Mouse (Mus musculus) midbrain, postnatal 0 days (tissue): Measurements from ENCODE around the gene Vsig10. TPM values are rescaled to one million over a fixed set of nuclear protein-coding genes. Genes with fewer than 3 reads are reported as not detected.
"Not testable (repeated sequence)": the region's sequence is repeated elsewhere in the genome, so short reads cannot be mapped to it uniquely, and the experiment has no call there.

Experiments used
- ATAC-seq: fragments of 200-750 bp; cut with Nextera tagmentation; 2 replicates; pipeline ENCODE4 v1.8.0; 2017; ENCODE audit warnings: moderate number of reproducible peaks, mild to moderate bottlenecking, moderate TSS enrichment, moderate library complexity; ENCODE audit not compliant: low FRiP score
- DNase-seq: peaks from one replicate; pipeline ENCODE4 v3.0.0-alpha.2; 2015; ENCODE audit warnings: low spot score
- H3K27ac ChIP-seq: fragments of 300-500 bp; sonication (generic); 2 replicates; pipeline ENCODE4 v1.5.1; 2014; ENCODE audit warnings: low read depth, mild to moderate bottlenecking, low read length, mixed read lengths
- H3K27me3 ChIP-seq: fragments of 300-500 bp; sonication (generic); 2 replicates; pipeline ENCODE4 v1.6.1; 2014; ENCODE audit warnings: low read length, control low read depth, mixed read lengths; ENCODE audit not compliant: insufficient read depth
- H3K36me3 ChIP-seq: fragments of 300-500 bp; sonication (generic); 2 replicates; pipeline ENCODE4 v1.6.1; 2014; ENCODE audit warnings: low read length, control low read depth, mixed read lengths; ENCODE audit not compliant: insufficient read depth
- H3K4me1 ChIP-seq: fragments of 300-500 bp; sonication (generic); 2 replicates; pipeline ENCODE4 v1.6.1; 2014; ENCODE audit warnings: mild to moderate bottlenecking, control low read depth, antibody characterized with exemption, low read length, mixed read lengths; ENCODE audit not compliant: insufficient read depth
- H3K4me2 ChIP-seq: fragments of 300-500 bp; sonication (generic); 2 replicates; pipeline ENCODE4 v1.6.1; 2014; ENCODE audit warnings: low read depth, mild to moderate bottlenecking, low read length, mixed read lengths; ENCODE audit not compliant: poor library complexity, severe bottlenecking
- H3K4me3 ChIP-seq: fragments of 300-500 bp; sonication (generic); 2 replicates; pipeline ENCODE4 v1.5.1; 2014; ENCODE audit warnings: low read depth, mild to moderate bottlenecking, low read length, moderate library complexity
- H3K9ac ChIP-seq: fragments of 300-500 bp; sonication (generic); replicated peaks from 2 replicates; pipeline ENCODE4 v1.6.1; 2014; ENCODE audit warnings: mild to moderate bottlenecking, low read length, moderate library complexity, mixed read lengths; ENCODE audit not compliant: poor library complexity, severe bottlenecking
- H3K9me3 ChIP-seq: fragments of 300-500 bp; sonication (generic); 2 replicates; pipeline ENCODE4 v1.6.1; 2016; ENCODE audit warnings: low read length, control low read depth
- CTCF ChIP-seq: IDR thresholded peaks from 2 replicates; pipeline ENCODE4 v1.5.1; 2016; ENCODE audit warnings: antibody characterized with exemption, mild to moderate bottlenecking
- WGBS: fragments of 180-500 bp; shearing (Covaris S2); extraction: QIAGEN DNeasy Blood & Tissue Kit; methylation state at CpG from one replicate; pipeline ENCODE4 v1.1.7; 2014; 5-methylcytosine and 5-hydroxymethylcytosine counted together
- polyA plus RNA-seq: library from polyadenylated mRNA; unstranded; fragments of >200 nt; fragmentation: Nextera tagmentation; extraction: Ambion mirVana; gene quantifications from 2 replicates; pipeline ENCODE4 v1.2.1, GENCODE M21; 2015
- total RNA-seq: library from RNA; depleted of rRNA; stranded (reverse); fragments of >200 nt; gene quantifications from 2 replicates; pipeline ENCODE4 v1.2.3, GENCODE M21; 2014

Gene Vsig10
- total and polyA plus RNA-seq, 2 experiments from 2014 or later: 1.5 to 7.1 TPM

DNA sequence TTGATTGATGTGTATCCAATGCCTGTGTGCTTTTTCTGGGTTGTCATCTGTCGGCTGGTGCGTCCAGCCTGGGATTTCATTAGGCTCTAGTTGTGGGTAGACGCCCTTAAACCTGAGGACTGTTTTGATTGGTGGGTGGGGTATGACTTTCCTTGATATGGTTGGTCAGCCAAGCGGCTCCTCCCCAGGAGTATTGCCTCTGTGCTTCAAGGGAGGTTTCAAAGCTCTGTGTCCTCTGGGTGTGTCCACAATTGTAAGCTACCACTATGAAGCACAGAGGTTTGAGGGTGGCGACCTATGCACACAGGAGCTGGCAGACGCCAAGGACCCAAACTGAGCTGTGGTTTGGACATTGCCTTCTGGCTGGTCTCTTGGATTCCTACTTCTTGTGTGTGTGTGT is 26.3 kb upstream of the Vsig10 start:
- no peak for ATAC-seq
- Histone ChIP-seq H3K27ac (no peak overlapping the region), H3K4me2 (no peak overlapping the region), H3K27me3 (no peaks in the 10 kb centered on the region), H3K36me3 (no peaks in the 10 kb centered on the region), H3K9ac (no peak overlapping the region), H3K4me1 (0 out of 2 replicates have a peak, but pooled peaks cover 5% of the 10 kb centered on the region), H3K9me3 (no peaks in the 10 kb centered on the region), H3K4me3 (no peak overlapping the region)
- 77% methylated on average over 6 of the region's 6 CpGs for WGBS
- no peak for TF ChIP-seq CTCF
- no peak for DNase-seq

DNA sequence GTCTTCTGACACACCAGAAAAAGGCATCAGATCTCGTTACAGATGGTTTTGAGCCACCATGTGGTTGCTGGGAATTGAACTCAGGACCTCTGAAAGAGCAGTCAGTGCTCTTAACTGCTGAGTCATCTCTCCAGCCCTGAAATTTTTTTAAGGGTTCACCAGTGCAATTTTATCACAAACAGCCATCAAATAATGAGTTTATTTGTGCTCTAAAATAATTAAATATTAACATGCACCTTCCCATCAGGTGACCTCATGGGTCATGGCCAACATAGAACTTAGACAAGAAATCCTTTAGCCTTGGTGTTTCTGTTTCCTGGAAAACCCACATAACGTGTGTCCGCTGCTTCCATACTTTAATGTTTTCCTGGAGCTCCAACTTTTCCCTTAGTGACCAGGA is 25.1 kb upstream of the Vsig10 start:
- not testable (repeated sequence) for H3K4me3 ChIP-seq, H3K9ac ChIP-seq, ATAC-seq, H3K9me3 ChIP-seq, H3K4me2 ChIP-seq, H3K36me3 ChIP-seq, H3K27me3 ChIP-seq, DNase-seq, H3K4me1 ChIP-seq, H3K27ac ChIP-seq
- WGBS: 83% methylated on average over 3 of the region's 3 CpGs

DNA sequence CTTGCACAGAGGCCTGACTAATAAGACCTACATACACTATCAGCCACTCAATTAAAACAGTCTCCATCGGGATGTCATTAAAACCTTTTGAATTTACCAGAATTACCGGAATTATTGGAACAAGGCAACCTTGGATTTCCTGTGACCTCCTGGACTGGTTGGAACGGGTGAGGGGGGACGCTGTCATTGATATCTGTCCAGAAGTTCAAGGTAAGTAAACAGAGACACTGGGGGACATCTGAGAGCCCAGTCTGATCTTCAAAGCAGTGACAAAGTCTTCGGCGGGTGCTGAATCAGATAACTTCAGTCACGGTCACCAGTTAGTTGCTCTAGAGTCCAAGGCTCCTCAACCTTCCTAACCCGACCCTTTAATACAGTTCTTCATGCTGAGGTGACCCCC is 23.9 kb upstream of the Vsig10 start:
- no peak for TF ChIP-seq CTCF
- Histone ChIP-seq H3K27ac (no peak overlapping the region), H3K9ac (no peak overlapping the region), H3K36me3 (no peaks in the 10 kb centered on the region), H3K4me2 (no peak overlapping the region), H3K4me3 (no peak overlapping the region), H3K27me3 (no peaks in the 10 kb centered on the region), H3K4me1 (no peaks in the 10 kb centered on the region), H3K9me3 (no peaks in the 10 kb centered on the region)
- DNase-seq (no peak), ATAC-seq (no peak)
- WGBS: 96% methylated on average over 8 of the region's 8 CpGs

DNA sequence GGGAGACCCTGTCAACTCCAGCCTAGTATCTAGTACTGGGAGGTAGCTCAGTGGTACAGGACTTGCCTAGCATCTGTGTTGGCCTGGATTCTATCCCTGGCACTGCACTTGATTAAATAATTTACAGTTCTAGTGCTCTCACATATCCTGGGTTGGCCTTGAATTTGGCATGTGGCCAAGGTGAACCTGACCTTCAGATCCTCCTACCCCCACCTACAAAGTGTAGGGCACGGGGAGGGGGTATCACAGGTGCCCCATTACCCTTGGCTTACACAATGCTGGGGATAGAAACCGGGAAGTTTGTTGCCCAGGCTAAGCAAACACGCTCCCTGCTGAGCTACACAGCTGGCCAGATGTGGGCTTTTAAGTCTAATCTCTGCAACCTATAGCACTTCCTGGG is 16.0 kb upstream of the Vsig10 start:
- 70% methylated on average over 3 of the region's 3 CpGs for WGBS
- no peak for TF ChIP-seq CTCF
- no peak for ATAC-seq

DNA sequence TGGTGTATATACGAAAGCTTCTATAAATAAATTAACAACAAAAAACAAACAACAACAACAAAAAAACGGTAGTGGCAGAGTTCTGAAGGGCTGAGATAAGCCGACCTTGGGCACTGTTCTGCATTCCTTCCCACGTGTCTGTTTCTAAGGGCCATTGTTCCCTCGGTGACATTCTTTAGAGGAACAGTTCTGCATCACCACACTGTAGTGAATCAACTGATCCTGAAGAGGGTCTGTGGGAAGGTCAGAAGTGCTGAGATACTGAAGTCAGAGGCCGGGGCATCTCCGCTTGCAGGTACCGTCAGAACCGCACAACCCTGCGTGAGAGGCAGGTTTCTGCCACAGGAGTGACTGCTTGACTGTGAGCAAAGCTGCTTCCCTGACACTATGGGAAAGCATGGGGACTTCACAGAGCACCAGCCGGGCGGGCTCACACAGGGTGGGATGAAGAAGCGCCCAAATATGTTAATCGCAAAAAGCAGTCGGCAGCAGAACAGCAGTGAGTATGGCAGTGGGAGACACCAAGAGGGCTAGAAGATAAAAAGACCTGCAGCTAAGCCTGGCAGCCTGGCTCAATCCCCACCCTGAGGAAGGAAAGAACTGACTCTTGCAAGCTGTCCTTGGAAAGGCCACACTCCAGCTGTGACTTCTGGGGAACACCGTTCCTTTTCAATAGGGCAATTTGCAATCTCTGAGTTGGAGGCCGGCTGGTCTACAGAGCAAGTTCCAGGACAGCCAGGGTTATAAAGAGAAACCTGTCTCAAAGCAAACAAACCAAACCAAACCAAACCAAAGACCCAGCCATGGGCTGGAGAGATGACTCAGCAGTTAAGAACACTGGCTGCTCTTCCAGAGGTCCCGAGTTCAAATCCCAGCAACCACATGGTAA is 14.9 kb upstream of the Vsig10 start:
- no peak overlapping the region for H3K4me3 ChIP-seq
- DNase-seq: no peak
- no peak overlapping the region for H3K4me2 ChIP-seq
- no peaks in the 10 kb centered on the region for H3K36me3 ChIP-seq
- no peak for ATAC-seq
- H3K9me3 ChIP-seq: no peaks in the 10 kb centered on the region
- H3K27ac ChIP-seq: no peak overlapping the region
- WGBS: 32% methylated on average over 18 of the region's 18 CpGs
- H3K4me1 ChIP-seq: no peaks in the 10 kb centered on the region
- TF ChIP-seq CTCF: no peak
- H3K27me3 ChIP-seq: no peaks in the 10 kb centered on the region
- no peak overlapping the region for H3K9ac ChIP-seq

More for the DNA sequence above, 16.0 kb upstream of the Vsig10 start:
- no peak overlapping the region for H3K27ac ChIP-seq
- H3K4me3 ChIP-seq: no peak overlapping the region
- no peaks in the 10 kb centered on the region for H3K36me3 ChIP-seq
- no peak overlapping the region for H3K9ac ChIP-seq
- no peak for DNase-seq
- no peak overlapping the region for H3K4me2 ChIP-seq
- H3K9me3 ChIP-seq: no peaks in the 10 kb centered on the region
- H3K4me1 ChIP-seq: no peaks in the 10 kb centered on the region
- H3K27me3 ChIP-seq: no peaks in the 10 kb centered on the region

DNA sequence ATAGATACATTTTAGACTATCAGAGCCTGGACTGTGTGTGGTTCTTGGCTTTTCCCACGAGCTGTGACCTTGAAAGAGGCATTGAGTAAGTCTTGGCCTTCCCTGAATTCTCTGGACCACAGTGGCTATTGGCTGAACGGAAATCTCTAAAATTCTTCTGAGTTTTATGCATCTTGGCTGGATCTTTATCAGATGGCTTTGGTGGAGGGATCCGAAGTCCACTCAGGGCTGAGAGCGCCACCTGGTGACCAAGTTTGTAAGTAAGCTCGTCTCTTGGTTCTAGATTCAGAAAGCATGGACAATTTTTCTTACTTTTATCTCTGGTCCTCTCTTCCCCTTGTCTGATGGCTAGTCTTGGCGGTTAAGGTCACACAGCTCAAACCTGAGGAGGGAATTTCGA is 13.9 kb upstream of the Vsig10 start:
- Histone ChIP-seq H3K4me1 (no peaks in the 10 kb centered on the region), H3K4me2 (no peak overlapping the region), H3K9me3 (no peaks in the 10 kb centered on the region), H3K27ac (no peak overlapping the region), H3K9ac (no peak overlapping the region), H3K4me3 (no peak overlapping the region), H3K27me3 (no peaks in the 10 kb centered on the region), H3K36me3 (no peaks in the 10 kb centered on the region)
- WGBS: 80% methylated on average over 7 of the region's 7 CpGs
- ATAC-seq: no peak
- TF ChIP-seq CTCF: peak; percentile 74
- DNase-seq: peak; percentile 77
